Mouse (Mus musculus): ENCODE measurements around the gene Olfr235.
"Not testable (repeated sequence)": the region's sequence is repeated elsewhere in the genome, so short reads cannot be mapped to it uniquely, and the experiment has no call there.

Gene Olfr235

GRCm38 (mm10) chr19:12260732-12261131 lies at the start of gene Olfr235:
TSS of gene Olfr235 (plus strand) at chr19:12261032.
- CTCF ChIA-PET, result no interaction called here

GRCm38 (mm10) chr19:12232496-12232895 lies 28.3 kb upstream of the Olfr235 start, which contains the start of gene Olfr1432:
TSS of gene Olfr1432 (minus strand) at chr19:12232596.
- CTCF ChIA-PET, result not testable (repeated sequence)

GRCm38 (mm10) chr19:12241559-12241958 lies 19.3 kb upstream of the Olfr235 start, which contains the start of gene Olfr262:
TSS of gene Olfr262 (minus strand) at chr19:12241659.
- CTCF ChIA-PET, result no interaction called here

- CTCF ChIA-PET, result no interaction called here
Observed at GRCm38 (mm10) chr19:12279554-12279953, 18.7 kb downstream of the Olfr235 start, which contains the start of gene Olfr1434. TSS of gene Olfr1434 (plus strand) at chr19:12279854.

GRCm38 (mm10) chr19:12292979-12293378 lies 32.1 kb downstream of the Olfr235 start:
- CTCF ChIA-PET, result no interaction called here

GRCm38 (mm10) chr19:12299030-12299429 lies 38.2 kb downstream of the Olfr235 start, which contains the start of gene Olfr1436:
TSS of gene Olfr1436 (minus strand) at chr19:12299130.
- CTCF ChIA-PET, result not testable (repeated sequence)

Measured in spleen, embryonic (tissue).